Mouse (Mus musculus): ENCODE data around the gene Cntfr. TPM values are rescaled to one million over a fixed set of nuclear protein-coding genes. Genes with fewer than 3 reads are reported as not detected.

The Cntfr gene
- polyA plus RNA-seq, 1 experiment from 2014 or later: 1.1 TPM

DNA sequence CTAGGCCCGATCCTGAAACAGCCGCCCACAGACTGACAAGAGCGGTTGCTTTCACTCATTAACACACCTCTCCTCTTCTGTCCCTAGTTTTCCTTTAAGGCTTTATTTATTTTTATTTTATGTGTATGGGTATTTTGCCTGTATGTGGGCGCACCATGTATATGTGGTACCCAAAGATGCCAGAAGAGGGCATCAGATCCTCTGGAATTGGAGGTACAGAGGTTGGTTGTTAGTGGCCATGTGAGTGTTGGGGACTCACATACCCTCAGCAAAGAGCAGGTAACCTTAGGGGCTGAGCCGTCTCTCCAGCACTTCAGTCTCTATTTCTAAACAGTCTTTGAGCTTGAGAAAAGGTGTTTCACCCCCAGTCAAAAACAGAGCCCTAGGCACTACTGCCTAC, 18.7 kb upstream of the Cntfr start:
- no peak for ATAC-seq
- H3K27me3 ChIP-seq (replicated peaks; ENCODE audit: insufficient read depth, low read length): no peaks in the 10 kb centered on the region
- TF ChIP-seq CTCF (IDR thresholded peaks at IDR 0.05) (peak; percentile 71), EP300 (IDR thresholded peaks at IDR 0.05) (no peak)
- H3K9ac ChIP-seq (replicated peaks; ENCODE audit: low read depth): no peak overlapping the region
- H3K27ac ChIP-seq (ENCODE audit: low read length): no peak overlapping the region
- WGBS: 78% methylated on average over 5 of the region's 5 CpGs
- H3K9me3 ChIP-seq (ENCODE audit: low read length): no peaks in the 10 kb centered on the region
- H3K4me1 ChIP-seq (ENCODE audit: insufficient read depth, low read depth, low read length): peaks cover 13% of the 10 kb centered on the region; the same call in 1 of the 2 replicates
- no peak overlapping the region for H3K4me2 ChIP-seq (replicated peaks; ENCODE audit: low read depth, low read length)
- peak; percentile 41 for DNase-seq (ENCODE audit: low spot score)
- H3K4me3 ChIP-seq (ENCODE audit: low read depth, low read length): no peak overlapping the region
- peaks cover 24% of the 10 kb centered on the region for H3K36me3 ChIP-seq (ENCODE audit: insufficient read depth, low read length)

GRCm38 (mm10) chr4:41715082-41715481, 18.2 kb upstream of the Cntfr start:
- TF ChIP-seq EP300 (IDR thresholded peaks at IDR 0.05) (no peak), CTCF (IDR thresholded peaks at IDR 0.05) (no peak)
- H3K9ac ChIP-seq (replicated peaks; ENCODE audit: low read depth): no peak overlapping the region
- H3K4me2 ChIP-seq (replicated peaks; ENCODE audit: low read depth, low read length): no peak overlapping the region
- 78% methylated on average over 8 of the region's 8 CpGs for WGBS
- no peak overlapping the region for H3K27ac ChIP-seq (ENCODE audit: low read length)
- DNase-seq (ENCODE audit: low spot score) (no peak), ATAC-seq (no peak)
- H3K4me1 ChIP-seq (ENCODE audit: insufficient read depth, low read depth, low read length): peaks cover 13% of the 10 kb centered on the region; the same call in 1 of the 2 replicates
- no peak overlapping the region for H3K4me3 ChIP-seq (ENCODE audit: low read depth, low read length)
- no peaks in the 10 kb centered on the region for H3K9me3 ChIP-seq (ENCODE audit: low read length)
- H3K36me3 ChIP-seq (ENCODE audit: insufficient read depth, low read length): peaks cover 24% of the 10 kb centered on the region
- H3K27me3 ChIP-seq (replicated peaks; ENCODE audit: insufficient read depth, low read length): no peaks in the 10 kb centered on the region

DNA sequence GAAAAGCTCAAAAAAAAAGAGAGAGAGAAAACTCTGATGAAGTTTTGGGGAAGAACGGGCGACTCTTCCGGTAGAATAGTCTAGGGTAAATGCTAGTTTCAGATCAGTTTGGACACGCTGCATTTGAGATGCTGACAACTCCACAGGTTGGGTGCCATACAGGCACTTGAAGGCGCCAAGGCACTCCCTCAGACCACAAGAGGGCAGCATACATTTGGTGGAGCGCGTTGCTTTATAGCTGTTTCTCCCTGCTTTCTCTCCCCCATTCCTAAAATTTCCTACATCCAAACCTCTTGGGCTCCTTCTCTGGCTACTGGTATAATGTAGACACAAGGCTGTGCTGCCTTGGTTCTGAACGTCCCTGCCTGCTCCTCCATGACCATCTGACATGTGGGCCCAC, 17.4 kb upstream of the Cntfr start:
- H3K4me2 ChIP-seq (replicated peaks; ENCODE audit: low read depth, low read length): peak overlapping the region; percentile 93
- DNase-seq (ENCODE audit: low spot score) (peak; percentile 80), ATAC-seq (peak; percentile 49)
- no peaks in the 10 kb centered on the region for H3K27me3 ChIP-seq (replicated peaks; ENCODE audit: insufficient read depth, low read length)
- TF ChIP-seq EP300 (IDR thresholded peaks at IDR 0.05) (no peak), CTCF (IDR thresholded peaks at IDR 0.05) (peak; percentile 82)
- H3K36me3 ChIP-seq (ENCODE audit: insufficient read depth, low read length): peaks cover 16% of the 10 kb centered on the region
- no peaks in the 10 kb centered on the region for H3K9me3 ChIP-seq (ENCODE audit: low read length)
- no peak overlapping the region for H3K9ac ChIP-seq (replicated peaks; ENCODE audit: low read depth)
- H3K27ac ChIP-seq (ENCODE audit: low read length): no peak overlapping the region
- H3K4me1 ChIP-seq (ENCODE audit: insufficient read depth, low read depth, low read length): peaks cover 13% of the 10 kb centered on the region; the same call in 1 of the 2 replicates
- H3K4me3 ChIP-seq (ENCODE audit: low read depth, low read length): peak overlapping the region; percentile 79; the same call in 1 of the 2 replicates
- WGBS: 10% methylated on average over 8 of the region's 8 CpGs

DNA sequence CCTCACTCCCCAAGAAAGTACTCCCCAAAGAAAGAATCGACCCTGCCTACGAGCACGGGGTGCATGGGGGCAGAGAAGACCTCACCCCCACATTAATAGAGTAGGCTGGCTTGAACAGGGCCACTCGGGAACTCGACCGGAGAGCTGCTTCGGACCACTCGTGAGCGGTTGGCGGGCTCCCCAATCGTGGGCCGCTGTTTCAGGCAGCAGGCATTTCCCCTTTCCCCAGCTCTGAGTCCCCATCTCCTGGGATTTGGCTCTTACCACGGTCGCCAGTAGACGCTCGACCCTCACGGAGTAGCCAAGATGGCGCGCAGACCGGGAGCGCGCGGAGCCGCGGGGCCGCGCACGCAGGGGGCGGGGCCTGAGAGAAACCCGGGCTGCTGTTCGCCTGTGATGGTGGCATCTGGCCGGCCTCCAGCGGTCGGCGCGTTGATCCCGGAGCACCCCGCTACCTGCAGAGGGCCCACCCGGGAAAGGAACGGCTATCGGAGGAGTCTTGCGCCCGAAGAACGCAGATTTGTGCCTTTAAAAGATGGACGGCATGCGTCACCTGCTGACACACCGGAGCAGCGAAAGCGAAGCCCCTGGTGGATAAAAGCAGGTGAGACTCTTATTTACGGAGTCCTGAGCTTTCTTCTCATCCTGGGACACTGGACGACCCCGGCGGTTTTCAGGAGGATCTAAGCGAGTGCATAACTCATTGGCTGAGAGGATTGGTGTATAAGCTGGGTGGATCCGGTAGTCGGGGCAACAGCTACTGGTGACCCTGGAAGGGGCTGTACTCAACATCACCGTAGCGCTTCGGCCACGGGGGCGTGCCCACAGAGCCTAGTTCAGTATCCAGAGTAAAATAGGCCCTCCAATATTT, 16.5 kb upstream of the Cntfr start, which contains the start of gene Rpp25l:
TSS of gene Rpp25l (minus strand) at position 338 of the 871 bp plus-strand sequence.
- Histone ChIP-seq H3K36me3 (ENCODE audit: insufficient read depth, low read length) (peaks cover 9% of the 10 kb centered on the region; the same call in 1 of the 2 replicates), H3K4me2 (replicated peaks; ENCODE audit: low read depth, low read length) (peak within 1 kb of the TSS; percentile 93), H3K4me3 (ENCODE audit: low read depth, low read length) (peak within 1 kb of the TSS; percentile 79), H3K9ac (replicated peaks; ENCODE audit: low read depth) (peak within 1 kb of the TSS; percentile 88), H3K27ac (ENCODE audit: low read length) (peak within 1 kb of the TSS; percentile 77), H3K4me1 (ENCODE audit: insufficient read depth, low read depth, low read length) (peaks cover 13% of the 10 kb centered on the region; the same call in 1 of the 2 replicates), H3K27me3 (replicated peaks; ENCODE audit: insufficient read depth, low read length) (no peaks in the 10 kb centered on the region), H3K9me3 (ENCODE audit: low read length) (no peaks in the 10 kb centered on the region)
- DNase-seq (ENCODE audit: low spot score) (peak; percentile 69), ATAC-seq (peak; percentile 83)
- 1% methylated on average over 61 of the region's 61 CpGs for WGBS
- TF ChIP-seq CTCF (IDR thresholded peaks at IDR 0.05) (peak; percentile 49), EP300 (IDR thresholded peaks at IDR 0.05) (no peak)

DNA sequence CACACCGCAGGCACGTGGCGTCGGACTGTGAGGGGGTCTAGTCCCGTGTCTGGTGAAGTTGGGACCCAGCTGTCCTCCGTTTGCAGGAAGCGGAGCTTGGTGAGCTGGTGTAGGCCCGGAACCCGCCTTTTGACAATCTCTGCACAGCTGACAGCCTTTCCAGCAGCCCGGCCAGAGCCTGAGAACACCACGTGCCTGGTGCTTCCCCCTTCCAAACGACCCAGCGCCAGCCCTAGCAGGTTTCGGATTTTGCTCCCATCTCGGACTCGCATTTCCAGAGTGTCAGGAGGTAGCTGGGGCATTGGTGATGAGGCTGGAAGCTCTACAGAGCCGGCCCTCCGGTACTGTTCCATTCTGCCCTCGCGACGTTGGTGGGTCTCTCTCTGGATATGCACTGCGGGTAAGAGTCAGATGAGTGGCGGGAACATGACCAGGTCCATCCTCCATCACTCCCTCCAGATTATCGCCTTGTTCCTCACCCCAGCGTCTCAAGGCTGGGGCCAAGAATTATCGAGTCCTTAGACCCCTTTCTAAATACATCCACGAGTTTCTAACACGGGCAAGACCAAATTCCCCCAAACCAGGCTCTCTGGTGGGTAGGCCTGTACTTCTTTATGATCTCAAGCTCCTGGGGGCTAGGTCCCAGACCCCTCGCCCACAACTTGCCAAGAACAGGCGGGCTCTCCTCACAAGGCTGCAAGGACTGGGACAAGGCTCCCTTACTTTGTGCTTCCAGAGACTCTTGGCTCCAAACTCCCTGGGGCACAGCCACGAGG, 15.7 kb upstream of the Cntfr start:
- ATAC-seq (no peak), DNase-seq (ENCODE audit: low spot score) (peak; percentile 15)
- peak overlapping the region; percentile 79 for H3K4me3 ChIP-seq (ENCODE audit: low read depth, low read length)
- H3K9me3 ChIP-seq (ENCODE audit: low read length): no peaks in the 10 kb centered on the region
- peak overlapping the region; percentile 88 for H3K9ac ChIP-seq (replicated peaks; ENCODE audit: low read depth)
- peaks cover 13% of the 10 kb centered on the region; the same call in 1 of the 2 replicates for H3K4me1 ChIP-seq (ENCODE audit: insufficient read depth, low read depth, low read length)
- peak overlapping the region; percentile 93 for H3K4me2 ChIP-seq (replicated peaks; ENCODE audit: low read depth, low read length)
- WGBS: 30% methylated on average over 31 of the region's 31 CpGs
- H3K36me3 ChIP-seq (ENCODE audit: insufficient read depth, low read length): peaks cover under 1% of the 10 kb centered on the region; the same call in 1 of the 2 replicates
- H3K27me3 ChIP-seq (replicated peaks; ENCODE audit: insufficient read depth, low read length): no peaks in the 10 kb centered on the region
- H3K27ac ChIP-seq (ENCODE audit: low read length): peak overlapping the region; percentile 77
- TF ChIP-seq EP300 (IDR thresholded peaks at IDR 0.05) (no peak), CTCF (IDR thresholded peaks at IDR 0.05) (no peak)
